Mouse (Mus musculus) liver, embryonic 14.5 days (tissue): Measurements from ENCODE around the gene Gch1.

ENCODE experiments used
- CTCF ChIP-seq: IDR thresholded peaks from 2 replicates; pipeline ENCODE4 v1.5.1; 2016; ENCODE audit warnings: antibody characterized with exemption, low read depth, control low read depth
- EP300 ChIP-seq: IDR thresholded peaks from 2 replicates; pipeline ENCODE4 v1.6.1; 2016; ENCODE audit warnings: antibody characterized with exemption, low read depth

DNA sequence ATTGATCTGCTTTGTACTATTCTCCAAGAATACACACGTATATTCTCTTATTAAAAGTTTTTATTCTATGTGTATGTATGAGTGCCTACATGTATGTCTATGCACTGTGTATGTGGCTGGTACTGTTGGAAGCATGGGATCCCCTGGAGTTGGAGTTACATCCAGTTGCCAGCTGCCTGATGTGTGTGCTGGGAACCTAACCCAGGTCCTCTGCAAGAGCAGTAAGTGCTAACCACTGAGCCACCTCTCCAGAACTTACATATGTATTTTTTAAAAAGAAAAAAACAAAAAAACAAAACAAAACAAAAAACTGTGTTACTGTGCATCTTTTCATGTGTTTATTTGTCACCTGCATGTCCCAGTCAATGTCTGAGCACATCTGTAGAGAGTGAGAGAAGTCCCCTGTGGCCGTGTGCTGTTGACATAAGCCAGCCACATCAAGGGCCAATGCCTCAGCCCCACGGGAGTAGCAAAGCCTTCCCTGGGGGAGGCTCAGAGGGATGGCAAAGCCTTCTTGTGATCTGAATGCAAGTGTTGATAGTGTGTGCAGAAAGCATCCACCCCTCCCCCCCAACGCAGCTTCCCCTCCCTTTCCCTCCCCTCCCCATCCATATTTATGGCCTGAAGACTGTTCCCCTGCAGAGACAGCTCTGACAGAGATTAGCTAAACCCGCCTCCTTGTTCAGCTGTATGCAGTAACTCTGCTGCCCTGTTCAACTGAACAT, 45.5 kb upstream of the Gch1 start:
- no peak for TF ChIP-seq EP300
- no peak for TF ChIP-seq CTCF
